Mouse (Mus musculus) heart, embryonic 14.5 days (tissue): ENCODE measurements around the gene Gatad2b. TPM values are rescaled to one million over a fixed set of nuclear protein-coding genes. Genes with fewer than 3 reads are reported as not detected.

Source experiments
- ATAC-seq: fragments of 200-750 bp; cut with Nextera tagmentation; 2 replicates; pipeline ENCODE4 v1.8.0; 2017; ENCODE audit warnings: low read depth, moderate TSS enrichment; ENCODE audit not compliant: insufficient number of reproducible peaks, insufficient read depth, low FRiP score
- H3K27ac ChIP-seq, 2 experiments: fragments of 200-500 bp in 1 of 2; fragments of 300-500 bp in 1 of 2; sonication (generic) in 1 of 2; replicated peaks in 1 of 2; 2 replicates each; pipeline ENCODE4 v1.5.1; 2012 to 2014; ENCODE audit warnings: low read depth in 2 of 2, low read length in 2 of 2, control low read depth in 1 of 2, mild to moderate bottlenecking in 1 of 2, mixed read lengths in 1 of 2; ENCODE audit not compliant: control insufficient read depth in 1 of 2, insufficient read depth in 1 of 2
- H3K27me3 ChIP-seq: fragments of 300-500 bp; sonication (generic); 2 replicates; pipeline ENCODE4 v1.6.1; 2014; ENCODE audit warnings: mild to moderate bottlenecking, low read length, control low read depth; ENCODE audit not compliant: control insufficient read depth, insufficient read depth
- H3K36me3 ChIP-seq: fragments of 300-500 bp; sonication (generic); 2 replicates; pipeline ENCODE4 v1.6.1; 2014; ENCODE audit warnings: mild to moderate bottlenecking, control low read depth, low read length, mixed read lengths; ENCODE audit not compliant: control insufficient read depth, insufficient read depth
- H3K4me1 ChIP-seq, 2 experiments: fragments of 200-500 bp in 1 of 2; fragments of 300-500 bp in 1 of 2; sonication (generic) in 1 of 2; 2 replicates each; pipeline ENCODE4 v1.6.1; 2012 to 2014; ENCODE audit warnings: low read length in 2 of 2, control low read depth in 1 of 2, mixed read lengths in 1 of 2; ENCODE audit not compliant: control insufficient read depth in 2 of 2, insufficient read depth in 2 of 2
- H3K4me2 ChIP-seq: fragments of 300-500 bp; sonication (generic); 2 replicates; pipeline ENCODE4 v1.6.1; 2014; ENCODE audit warnings: mild to moderate bottlenecking, low read length
- H3K4me3 ChIP-seq, 2 experiments: fragments of 200-500 bp in 1 of 2; fragments of 300-500 bp in 1 of 2; sonication (generic) in 1 of 2; 2 replicates each; pipeline ENCODE4 v1.5.1; 2012 to 2014; ENCODE audit warnings: low read length in 2 of 2, mild to moderate bottlenecking in 2 of 2, control low read depth in 1 of 2, low read depth in 1 of 2, moderate library complexity in 1 of 2; ENCODE audit not compliant: control insufficient read depth in 1 of 2, insufficient read depth in 1 of 2
- H3K9ac ChIP-seq: fragments of 300-500 bp; sonication (generic); 2 replicates; pipeline ENCODE4 v1.6.1; 2014; ENCODE audit warnings: mild to moderate bottlenecking, low read length
- H3K9me3 ChIP-seq: fragments of 300-500 bp; sonication (generic); 2 replicates; pipeline ENCODE4 v1.6.1; 2016; ENCODE audit warnings: low read length, control low read depth; ENCODE audit not compliant: control insufficient read depth
- WGBS: fragments of 180-500 bp; shearing (Covaris S2); extraction: QIAGEN DNeasy Blood & Tissue Kit; methylation state at CpG from one replicate; pipeline ENCODE4 v1.1.7; 2014; 5-methylcytosine and 5-hydroxymethylcytosine counted together
- polyA plus RNA-seq: library from polyadenylated mRNA; unstranded; fragments of >200 nt; fragmentation: Nextera tagmentation; extraction: Ambion mirVana; gene quantifications from 2 replicates; pipeline ENCODE4 v1.2.1, GENCODE M21; 2014

Gene Gatad2b
- polyA plus RNA-seq, 1 experiment from 2014 or later: 9.4 TPM

DNA sequence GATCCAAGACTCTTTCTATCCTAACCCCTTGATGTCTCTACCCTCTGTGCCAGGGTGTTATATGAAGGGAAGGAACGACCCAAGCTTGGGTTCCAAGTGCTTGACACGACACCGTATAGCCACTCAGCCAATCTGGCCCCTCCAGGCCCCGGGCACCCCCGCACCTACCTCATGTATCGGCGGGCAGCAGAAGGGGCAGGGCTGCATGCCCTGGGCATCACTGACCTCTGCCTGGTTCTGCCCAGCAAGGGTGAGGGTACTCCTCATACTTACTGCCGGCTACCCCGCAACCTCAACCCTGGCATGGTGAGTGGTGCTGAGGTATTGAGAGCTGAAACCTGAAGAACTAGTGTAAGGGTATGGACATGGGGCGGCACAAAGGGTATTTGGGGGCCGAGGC is 24.8 kb upstream of the Gatad2b start:
- H3K9ac ChIP-seq: no peak overlapping the region
- H3K36me3 ChIP-seq: peaks cover 58% of the 10 kb centered on the region
- H3K4me1 ChIP-seq: peaks cover 7 to 15% of the 10 kb centered on the region in 2 experiments
- no peak overlapping the region for H3K4me3 ChIP-seq
- WGBS: 96% methylated on average over 11 of the region's 11 CpGs
- no peak overlapping the region for H3K4me2 ChIP-seq
- H3K9me3 ChIP-seq: no peaks in the 10 kb centered on the region
- H3K27me3 ChIP-seq: no peaks in the 10 kb centered on the region
- no peak overlapping the region for H3K27ac ChIP-seq
- ATAC-seq: no peak

- Histone ChIP-seq H3K9me3 (no peaks in the 10 kb centered on the region), H3K4me2 (no peak overlapping the region), H3K36me3 (peaks cover 58% of the 10 kb centered on the region), H3K4me1 (peaks cover 7 to 15% of the 10 kb centered on the region in 2 experiments), H3K27me3 (no peaks in the 10 kb centered on the region), H3K4me3 (no peak overlapping the region), H3K9ac (no peak overlapping the region), H3K27ac (no peak overlapping the region)
- ATAC-seq: no peak
- 86% methylated on average over 16 of the region's 16 CpGs for WGBS
These were observed 24.0 kb upstream of the Gatad2b start for GRCm38 (mm10) chr3:90268971-90269370.

GRCm38 (mm10) chr3:90270784-90271183 is 22.2 kb upstream of the Gatad2b start:
- H3K9me3 ChIP-seq: no peaks in the 10 kb centered on the region
- no peak overlapping the region for H3K9ac ChIP-seq
- no peaks in the 10 kb centered on the region for H3K27me3 ChIP-seq
- no peak overlapping the region for H3K4me2 ChIP-seq
- no peak overlapping the region for H3K4me3 ChIP-seq
- H3K36me3 ChIP-seq: peaks cover 70% of the 10 kb centered on the region
- no peak overlapping the region for H3K27ac ChIP-seq
- WGBS: 90% methylated on average over 8 of the region's 8 CpGs
- H3K4me1 ChIP-seq: peaks cover 5 to 12% of the 10 kb centered on the region in 2 experiments
- no peak for ATAC-seq

- Histone ChIP-seq H3K27me3 (no peaks in the 10 kb centered on the region), H3K4me2 (no peak overlapping the region), H3K9me3 (no peaks in the 10 kb centered on the region), H3K4me1 (peaks cover 0 to under 1% of the 10 kb centered on the region in 2 experiments; a peak in 1 of 4 replicates), H3K27ac (no peak overlapping the region), H3K36me3 (peaks cover 84% of the 10 kb centered on the region), H3K9ac (no peak overlapping the region), H3K4me3 (no peak overlapping the region)
- WGBS: 58% methylated on average over 9 of the region's 9 CpGs
- no peak for ATAC-seq
These were observed 20.8 kb upstream of the Gatad2b start for GRCm38 (mm10) chr3:90272170-90272569.

- Histone ChIP-seq H3K27ac (no peak overlapping the region), H3K4me2 (no peak overlapping the region), H3K9me3 (no peaks in the 10 kb centered on the region), H3K4me3 (no peak overlapping the region), H3K36me3 (peaks cover 97% of the 10 kb centered on the region), H3K9ac (no peak overlapping the region), H3K27me3 (no peaks in the 10 kb centered on the region), H3K4me1 (no peaks in the 10 kb centered on the region; a peak in 1 of 4 replicates)
- WGBS: 94% methylated on average over 22 of the region's 22 CpGs
- no peak for ATAC-seq
These were observed 19.1 kb upstream of the Gatad2b start for GRCm38 (mm10) chr3:90273855-90274254.

- H3K4me3 ChIP-seq: no peak overlapping the region
- no peak for ATAC-seq
- peaks cover 98% of the 10 kb centered on the region for H3K36me3 ChIP-seq
- H3K4me1 ChIP-seq: no peaks in the 10 kb centered on the region; a peak in 1 of 4 replicates
- no peaks in the 10 kb centered on the region for H3K9me3 ChIP-seq
- H3K9ac ChIP-seq: no peak overlapping the region
- no peak overlapping the region for H3K27ac ChIP-seq
- H3K27me3 ChIP-seq: no peaks in the 10 kb centered on the region
- WGBS: 91% methylated on average over 11 of the region's 11 CpGs
- no peak overlapping the region for H3K4me2 ChIP-seq
These were observed 17.7 kb upstream of the Gatad2b start for GRCm38 (mm10) chr3:90275286-90275685.

DNA sequence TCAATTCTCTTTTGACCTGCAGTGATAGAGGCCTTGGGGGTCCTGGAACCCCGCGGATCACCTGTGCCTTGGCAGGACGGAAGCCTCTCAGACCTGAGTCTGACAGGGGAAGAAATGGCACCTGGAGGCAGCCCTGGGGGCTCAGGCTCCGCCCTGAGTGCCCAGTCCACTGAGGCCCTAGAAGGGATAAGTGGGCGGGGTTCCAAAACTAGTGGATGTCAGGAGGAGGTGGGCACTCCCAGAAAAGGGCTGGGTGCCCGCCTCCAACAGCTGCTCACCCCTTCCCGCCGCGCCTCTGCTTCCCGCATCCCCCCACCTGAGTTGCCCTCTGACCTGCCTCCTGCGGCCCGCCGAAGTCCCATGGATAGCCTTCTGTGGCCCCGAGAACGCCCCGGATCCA is 16.1 kb upstream of the Gatad2b start:
- Histone ChIP-seq H3K27me3 (no peaks in the 10 kb centered on the region), H3K9ac (no peak overlapping the region), H3K36me3 (peaks cover 93% of the 10 kb centered on the region), H3K4me2 (no peak overlapping the region), H3K4me1 (no peaks in the 10 kb centered on the region; a peak in 1 of 4 replicates), H3K27ac (no peak overlapping the region), H3K4me3 (no peak overlapping the region), H3K9me3 (no peaks in the 10 kb centered on the region)
- WGBS: 47% methylated on average over 16 of the region's 16 CpGs
- ATAC-seq: no peak

DNA sequence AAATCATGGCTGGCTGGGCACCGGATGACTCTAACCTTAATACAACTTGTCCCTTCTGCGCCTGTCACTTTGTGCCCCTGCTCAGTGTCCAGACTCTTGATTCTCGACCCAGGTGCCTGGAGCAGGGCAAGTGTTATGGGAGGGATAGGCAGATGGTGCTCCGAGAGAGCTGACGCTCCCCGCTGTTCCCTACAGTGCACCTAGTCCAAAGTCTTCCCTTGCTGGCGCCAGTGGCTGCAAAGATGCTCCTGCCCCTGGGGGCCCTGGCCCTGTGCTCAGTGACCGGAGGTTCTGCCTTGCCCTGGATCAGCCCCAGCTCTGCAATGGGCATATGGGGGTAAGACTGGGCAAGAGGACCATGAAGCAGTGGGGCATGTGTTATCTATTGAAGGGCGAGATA is 15.2 kb upstream of the Gatad2b start:
- Histone ChIP-seq H3K4me3 (no peak overlapping the region), H3K27me3 (no peaks in the 10 kb centered on the region), H3K27ac (no peak overlapping the region), H3K9me3 (no peaks in the 10 kb centered on the region), H3K4me1 (no peaks in the 10 kb centered on the region; a peak in 1 of 4 replicates), H3K9ac (no peak overlapping the region), H3K36me3 (peaks cover 84% of the 10 kb centered on the region), H3K4me2 (no peak overlapping the region)
- ATAC-seq: no peak
- WGBS: 90% methylated on average over 9 of the region's 9 CpGs
